Comparison of ENCODE assay signal across 26 mouse cellular contexts in genomic region chr7:141209526-141209925, GRCm38 (mm10). TPM values are rescaled to one million over a fixed set of nuclear protein-coding genes. Genes with fewer than 3 reads are reported as not detected.
DNase-seq lines count a peak whose midpoint lies in the region; ATAC-seq and TF ChIP-seq lines count a peak whose summit lies in the region.
"Had no signal": no experiment of that assay in that cellular context is flagged by ENCODE, and none has a peak within 500 bp of the region (broad histone marks: within the 10 kb centered on the region; RNA-seq: fewer than 3 reads in every experiment).

No protein-coding gene starts in this region.

- H3K27me3 ChIP-seq in heart, embryonic 11.5 days (ENCODE audit: control insufficient read depth, insufficient read depth, low read length) = peaks cover 3% of the 10 kb centered on the region; the same call in 1 of the 2 replicates
- H3K27me3 ChIP-seq in spleen, adult 2 months (ENCODE audit: control insufficient read depth, insufficient read depth, low read length) = no peaks in the 10 kb centered on the region; the same call in 1 of the 2 replicates
- H3K27me3 ChIP-seq in liver, embryonic 12.5 days (replicated peaks) = peaks cover 7% of the 10 kb centered on the region; the same call in 1 of the 2 replicates
- H3K27me3 ChIP-seq in kidney, embryonic 14.5 days (ENCODE audit: control insufficient read depth, insufficient read depth, low read length) = no peaks in the 10 kb centered on the region
- H3K27me3 ChIP-seq: neural tube, embryonic 15.5 days had no signal

- intact Hi-C loops in heart, postnatal 36 days (cut with DNase I) = no loop called here

- WGBS in heart, embryonic 11.5 days (ENCODE audit: insufficient replicate concordance) = 74% methylated on average over 3 of the region's 3 CpGs
- WGBS in spleen, adult 2 months = 65% methylated on average over 3 of the region's 3 CpGs
- 41% methylated on average over 3 of the region's 3 CpGs for WGBS in liver, embryonic 12.5 days (ENCODE audit: insufficient replicate concordance)
- WGBS in kidney, embryonic 14.5 days = 81% methylated on average over 3 of the region's 3 CpGs

- no peaks in the 10 kb centered on the region for H3K36me3 ChIP-seq in heart, embryonic 11.5 days (ENCODE audit: control insufficient read depth, insufficient read depth, low read length)
- no peaks in the 10 kb centered on the region for H3K36me3 ChIP-seq in spleen, adult 2 months (ENCODE audit: control insufficient read depth, insufficient read depth, low read length)
- H3K36me3 ChIP-seq in liver, embryonic 12.5 days = no peaks in the 10 kb centered on the region
- H3K36me3 ChIP-seq in kidney, embryonic 14.5 days (ENCODE audit: control insufficient read depth, insufficient read depth, low read length) = no peaks in the 10 kb centered on the region
- H3K36me3 ChIP-seq: G1E; limb, embryonic 10.5 days; neural tube, embryonic 15.5 days had no signal

- H3K4me3 ChIP-seq in heart, embryonic 11.5 days (ENCODE audit: low read depth, low read length) = no peak overlapping the region
- no peak overlapping the region for H3K4me3 ChIP-seq in spleen, adult 2 months (ENCODE audit: extremely low read depth, insufficient read depth, insufficient read length)
- peak overlapping the region; percentile 16; the same call in 1 of the 2 replicates for H3K4me3 ChIP-seq in liver, embryonic 12.5 days
- no peak overlapping the region for H3K4me3 ChIP-seq in kidney, embryonic 14.5 days (ENCODE audit: low read length)
- H3K4me3 ChIP-seq: left cerebral cortex, adult 2 months; limb, embryonic 10.5 days; myocyte; neural tube, embryonic 15.5 days had no signal

- TF ChIP-seq CTCF in spleen, adult 2 months (IDR thresholded peaks at IDR 0.05; ENCODE audit: extremely low read depth, insufficient read depth, insufficient read length, insufficient replicate concordance) = no peak

- DNase-seq in heart, postnatal 36 days = no peak
- DNase-seq in spleen, adult 2 months (ENCODE audit: low read depth in 1 of 2, low spot score in 2 of 2) = no peak
- DNase-seq in spleen, postnatal 14 days (ENCODE audit: low spot score in 2 of 2) = no peak
- DNase-seq in spleen, postnatal 36 days (ENCODE audit: low spot score in 2 of 2) = peak; percentile 33 to 64
- DNase-seq in thymus, postnatal 10 days (ENCODE audit: low spot score in 2 of 2) = no peak
- DNase-seq: adrenal gland, postnatal 14 days; cerebellum, adult 18-20 months; cerebellum, postnatal 36 days; gastrocnemius, postnatal 36 days; kidney, adult 8-10 months; lung, adult 18-20 months; lung, postnatal 14 days; midbrain, embryonic 14.5 days; right cerebral cortex, postnatal 14 days had no signal

- no peak overlapping the region for H3K9ac ChIP-seq in heart, embryonic 11.5 days (ENCODE audit: low read depth, low read length)
- peak overlapping the region; percentile 61 for H3K9ac ChIP-seq in liver, embryonic 12.5 days
- no peak overlapping the region for H3K9ac ChIP-seq in kidney, embryonic 14.5 days (ENCODE audit: low read depth, low read length)
- H3K9ac ChIP-seq: neural tube, embryonic 15.5 days had no signal

- peaks cover 5% of the 10 kb centered on the region for H3K4me1 ChIP-seq in heart, embryonic 11.5 days (ENCODE audit: control insufficient read depth, insufficient read depth, low read length)
- no peaks in the 10 kb centered on the region for H3K4me1 ChIP-seq in spleen, adult 2 months (ENCODE audit: control insufficient read depth, insufficient read depth, insufficient read length)
- peaks cover 100% of the 10 kb centered on the region for H3K4me1 ChIP-seq in liver, embryonic 12.5 days
- 0 out of 2 replicates have a peak, but pooled peaks cover 4% of the 10 kb centered on the region for H3K4me1 ChIP-seq in kidney, embryonic 14.5 days (ENCODE audit: control insufficient read depth, insufficient read depth, low read length)
- H3K4me1 ChIP-seq: neural tube, embryonic 15.5 days had no signal

- peak overlapping the region; percentile 22; the same call in 1 of the 2 replicates for H3K27ac ChIP-seq in heart, embryonic 11.5 days (ENCODE audit: low read depth, low read length)
- peak overlapping the region; percentile 12; the same call in 1 of the 2 replicates for H3K27ac ChIP-seq in spleen, adult 2 months (ENCODE audit: insufficient read depth, low read length)
- peak overlapping the region; percentile 83 for H3K27ac ChIP-seq in liver, embryonic 12.5 days
- no peak overlapping the region for H3K27ac ChIP-seq in kidney, embryonic 14.5 days (ENCODE audit: low read depth, low read length)
- H3K27ac ChIP-seq: left cerebral cortex, adult 2 months; limb, embryonic 10.5 days; neural tube, embryonic 15.5 days had no signal

- no peaks in the 10 kb centered on the region for H3K9me3 ChIP-seq in heart, embryonic 11.5 days (replicated peaks; ENCODE audit: control insufficient read depth, low read length)
- H3K9me3 ChIP-seq in liver, embryonic 12.5 days (replicated peaks) = no peaks in the 10 kb centered on the region
- no peaks in the 10 kb centered on the region for H3K9me3 ChIP-seq in kidney, embryonic 14.5 days (ENCODE audit: control insufficient read depth, low read length)
- H3K9me3 ChIP-seq: G1E; limb, embryonic 10.5 days; neural tube, embryonic 15.5 days had no signal

- no peak for TF ChIP-seq POLR2A in spleen, adult 2 months (IDR thresholded peaks at IDR 0.05; ENCODE audit: low read depth, low read length)

- peak; percentile 71 for ATAC-seq in heart, embryonic 11.5 days (replicated peaks; ENCODE audit: insufficient number of reproducible peaks, low FRiP score, low TSS enrichment)
- peak; percentile 95 for ATAC-seq in liver, embryonic 12.5 days
- no peak for ATAC-seq in kidney, embryonic 14.5 days (ENCODE audit: low FRiP score, low TSS enrichment)
- ATAC-seq: activated CD4-positive, CD25-positive, alpha-beta regulatory T cell, adult 4 months; forebrain, embryonic 14.5 days had no signal

- peak overlapping the region; percentile 24; the same call in 1 of the 2 replicates for H3K4me2 ChIP-seq in heart, embryonic 11.5 days
- H3K4me2 ChIP-seq in liver, embryonic 12.5 days = peak overlapping the region; percentile 65
- no peak overlapping the region for H3K4me2 ChIP-seq in kidney, embryonic 14.5 days (replicated peaks; ENCODE audit: low read depth, low read length)
- H3K4me2 ChIP-seq: neural tube, embryonic 15.5 days had no signal

RNA-seq across cellular contexts. Expression of gene Lmntd2, which starts 4.4 kb away (rescaled TPM):
- polyA plus RNA-seq in heart, embryonic 11.5 days (2014; fragmentation: Nextera tagmentation; extraction: Ambion mirVana) = 0.46 and 0.99 TPM in 2 replicates
- total RNA-seq in heart, postnatal 36 days (2021) = not detected
- 6.8 and 7.4 TPM in 2 replicates for polyA plus RNA-seq in spleen, adult 2 months (2012; rRNA removed)
- 0.99 and 1.1 TPM in 2 replicates for polyA plus RNA-seq in liver, embryonic 12.5 days (2016; fragmentation: Nextera tagmentation; extraction: Ambion mirVana)
- 3.3 and 3.4 TPM in 2 replicates for polyA plus RNA-seq in kidney, embryonic 14.5 days (2014; fragmentation: Nextera tagmentation; extraction: Ambion mirVana)
- total RNA-seq: gastrocnemius, postnatal 36 days; hematopoietic stem cell, adult 5-6 weeks; layer of hippocampus, adult 8-10 months; left cerebral cortex, adult 2 months had no signal

RNA-seq across cellular contexts. Expression of gene Rassf7, which starts 6.1 kb away (rescaled TPM):
- 14.3 and 17.5 TPM in 2 replicates for polyA plus RNA-seq in heart, embryonic 11.5 days (2014; fragmentation: Nextera tagmentation; extraction: Ambion mirVana)
- total RNA-seq in heart, postnatal 36 days (2021) = 1 to 10 TPM in 1 of 2 experiments, under 1 TPM in 1; 0.79 to 1.7 TPM
- polyA plus RNA-seq in spleen, adult 2 months (2012; rRNA removed) = 13.0 and 18.4 TPM in 2 replicates
- 27.3 and 28.3 TPM in 2 replicates for polyA plus RNA-seq in liver, embryonic 12.5 days (2016; fragmentation: Nextera tagmentation; extraction: Ambion mirVana)
- polyA plus RNA-seq in kidney, embryonic 14.5 days (2014; fragmentation: Nextera tagmentation; extraction: Ambion mirVana) = 52.0 and 52.9 TPM in 2 replicates

RNA-seq across cellular contexts. Expression of gene Lrrc56, which starts 15.6 kb away (rescaled TPM):
- polyA plus RNA-seq in heart, embryonic 11.5 days (2014; fragmentation: Nextera tagmentation; extraction: Ambion mirVana) = 1.6 TPM in 2 replicates
- 1 to 10 TPM; 2.8 to 4.0 TPM for total RNA-seq in heart, postnatal 36 days (2021)
- polyA plus RNA-seq in spleen, adult 2 months (2012; rRNA removed) = 5.2 and 5.5 TPM in 2 replicates
- polyA plus RNA-seq in liver, embryonic 12.5 days (2016; fragmentation: Nextera tagmentation; extraction: Ambion mirVana) = 16.4 and 17.9 TPM in 2 replicates
- polyA plus RNA-seq in kidney, embryonic 14.5 days (2014; fragmentation: Nextera tagmentation; extraction: Ambion mirVana) = 6.7 and 9.5 TPM in 2 replicates

RNA-seq across cellular contexts. Expression of gene Hras, which starts 15.7 kb away (rescaled TPM):
- 73.1 and 80.9 TPM in 2 replicates for polyA plus RNA-seq in heart, embryonic 11.5 days (2014; fragmentation: Nextera tagmentation; extraction: Ambion mirVana)
- 100 to 1,000 TPM in 1 of 2 experiments, 10 to 100 TPM in 1; 97.9 to 104 TPM for total RNA-seq in heart, postnatal 36 days (2021)
- 29.0 and 33.2 TPM in 2 replicates for polyA plus RNA-seq in spleen, adult 2 months (2012; rRNA removed)
- 124 and 125 TPM in 2 replicates for polyA plus RNA-seq in liver, embryonic 12.5 days (2016; fragmentation: Nextera tagmentation; extraction: Ambion mirVana)
- 97.2 and 97.8 TPM in 2 replicates for polyA plus RNA-seq in kidney, embryonic 14.5 days (2014; fragmentation: Nextera tagmentation; extraction: Ambion mirVana)

RNA-seq across cellular contexts. Expression of gene Phrf1, which starts 19.1 kb away (rescaled TPM):
- 50.2 and 51.1 TPM in 2 replicates for polyA plus RNA-seq in heart, embryonic 11.5 days (2014; fragmentation: Nextera tagmentation; extraction: Ambion mirVana)
- 10 to 100 TPM; 31.9 to 36.5 TPM for total RNA-seq in heart, postnatal 36 days (2021)
- 29.3 and 31.4 TPM in 2 replicates for polyA plus RNA-seq in spleen, adult 2 months (2012; rRNA removed)
- 52.9 and 53.1 TPM in 2 replicates for polyA plus RNA-seq in liver, embryonic 12.5 days (2016; fragmentation: Nextera tagmentation; extraction: Ambion mirVana)
- polyA plus RNA-seq in kidney, embryonic 14.5 days (2014; fragmentation: Nextera tagmentation; extraction: Ambion mirVana) = 48.5 and 82.6 TPM in 2 replicates

Comparison
In these comparisons a context has a peak if more than half of its experiments do, and no peak if none do; other contexts are left out.
1. DNase-seq: peak in spleen, postnatal 36 days (2 of 2); none in heart, postnatal 36 days (0 of 2), spleen, adult 2 months (0 of 2), spleen, postnatal 14 days (0 of 2) and thymus, postnatal 10 days (0 of 2).